Mouse (Mus musculus): ENCODE results near the gene Cacnb4. TPM values are rescaled to one million over a fixed set of nuclear protein-coding genes. Genes with fewer than 3 reads are reported as not detected.

Gene Cacnb4
- polyA plus RNA-seq, 1 experiment from 2014 or later, result 1.0 TPM

- H3K4me1 ChIP-seq (replicated peaks), result 0 out of 2 replicates have a peak, but pooled peaks cover 2% of the 10 kb centered on the region
- no peak overlapping the region for H3K4me3 ChIP-seq
- 54% methylated on average over 8 of the region's 8 CpGs for WGBS
- no peak overlapping the region for H3K27ac ChIP-seq
- no peaks in the 10 kb centered on the region for H3K27me3 ChIP-seq
- H3K4me2 ChIP-seq, result no peak overlapping the region
- no peak for ATAC-seq (replicated peaks; ENCODE audit: insufficient number of reproducible peaks, insufficient read depth, low FRiP score, low read depth)
- no peak overlapping the region for H3K9ac ChIP-seq
- no peaks in the 10 kb centered on the region for H3K9me3 ChIP-seq (replicated peaks)
- no peaks in the 10 kb centered on the region for H3K36me3 ChIP-seq
These were observed 29.2 kb downstream of the Cacnb4 start for GRCm38 (mm10) chr2:52647255-52647998.

GRCm38 (mm10) chr2:52643657-52644056 lies 33.0 kb downstream of the Cacnb4 start:
- H3K36me3 ChIP-seq, result no peaks in the 10 kb centered on the region
- H3K4me1 ChIP-seq (replicated peaks), result 0 out of 2 replicates have a peak, but pooled peaks cover 2% of the 10 kb centered on the region
- ATAC-seq (replicated peaks; ENCODE audit: insufficient number of reproducible peaks, insufficient read depth, low FRiP score, low read depth), result no peak
- H3K9me3 ChIP-seq (replicated peaks), result no peaks in the 10 kb centered on the region
- H3K9ac ChIP-seq, result no peak overlapping the region
- no peak overlapping the region for H3K27ac ChIP-seq
- 52% methylated on average over 6 of the region's 6 CpGs for WGBS
- no peak overlapping the region for H3K4me2 ChIP-seq
- H3K4me3 ChIP-seq, result no peak overlapping the region
- no peaks in the 10 kb centered on the region for H3K27me3 ChIP-seq

GRCm38 (mm10) chr2:52639530-52639875 lies 37.1 kb downstream of the Cacnb4 start:
- 51% methylated on average over 4 of the region's 4 CpGs for WGBS
- H3K4me2 ChIP-seq, result no peak overlapping the region
- no peak overlapping the region for H3K4me3 ChIP-seq
- no peaks in the 10 kb centered on the region for H3K9me3 ChIP-seq (replicated peaks)
- no peaks in the 10 kb centered on the region for H3K27me3 ChIP-seq
- no peak overlapping the region for H3K9ac ChIP-seq
- H3K36me3 ChIP-seq, result no peaks in the 10 kb centered on the region
- no peak overlapping the region for H3K27ac ChIP-seq
- no peak for ATAC-seq (replicated peaks; ENCODE audit: insufficient number of reproducible peaks, insufficient read depth, low FRiP score, low read depth)
- H3K4me1 ChIP-seq (replicated peaks), result 0 out of 2 replicates have a peak, but pooled peaks cover 5% of the 10 kb centered on the region

GRCm38 (mm10) chr2:52638857-52639529 lies 37.6 kb downstream of the Cacnb4 start:
- H3K36me3 ChIP-seq, result no peaks in the 10 kb centered on the region
- H3K4me1 ChIP-seq (replicated peaks), result 0 out of 2 replicates have a peak, but pooled peaks cover 5% of the 10 kb centered on the region
- H3K27ac ChIP-seq, result no peak overlapping the region
- H3K9ac ChIP-seq, result no peak overlapping the region
- WGBS, result 64% methylated on average over 6 of the region's 6 CpGs
- ATAC-seq (replicated peaks; ENCODE audit: insufficient number of reproducible peaks, insufficient read depth, low FRiP score, low read depth), result no peak
- no peaks in the 10 kb centered on the region for H3K9me3 ChIP-seq (replicated peaks)
- no peak overlapping the region for H3K4me3 ChIP-seq
- H3K4me2 ChIP-seq, result no peak overlapping the region
- no peaks in the 10 kb centered on the region for H3K27me3 ChIP-seq

GRCm38 (mm10) chr2:52638226-52638625 lies 38.4 kb downstream of the Cacnb4 start:
- H3K4me1 ChIP-seq (replicated peaks), result 0 out of 2 replicates have a peak, but pooled peaks cover 5% of the 10 kb centered on the region
- no peak for ATAC-seq (replicated peaks; ENCODE audit: insufficient number of reproducible peaks, insufficient read depth, low FRiP score, low read depth)
- no peaks in the 10 kb centered on the region for H3K36me3 ChIP-seq
- no peak overlapping the region for H3K27ac ChIP-seq
- no peak overlapping the region for H3K4me2 ChIP-seq
- no peak overlapping the region for H3K9ac ChIP-seq
- no peaks in the 10 kb centered on the region for H3K27me3 ChIP-seq
- 19% methylated on average over 4 of the region's 4 CpGs for WGBS
- H3K4me3 ChIP-seq, result no peak overlapping the region
- no peaks in the 10 kb centered on the region for H3K9me3 ChIP-seq (replicated peaks)

GRCm38 (mm10) chr2:52636051-52636450 lies 40.6 kb downstream of the Cacnb4 start:
- Histone ChIP-seq H3K4me2 (no peak overlapping the region), H3K27me3 (no peaks in the 10 kb centered on the region), H3K36me3 (no peaks in the 10 kb centered on the region), H3K4me1 (replicated peaks) (0 out of 2 replicates have a peak, but pooled peaks cover 7% of the 10 kb centered on the region), H3K27ac (no peak overlapping the region), H3K9me3 (replicated peaks) (no peaks in the 10 kb centered on the region), H3K9ac (no peak overlapping the region), H3K4me3 (no peak overlapping the region)
- 66% methylated on average over 5 of the region's 5 CpGs for WGBS
- ATAC-seq (replicated peaks; ENCODE audit: insufficient number of reproducible peaks, insufficient read depth, low FRiP score, low read depth), result no peak

- no peak for ATAC-seq (replicated peaks; ENCODE audit: insufficient number of reproducible peaks, insufficient read depth, low FRiP score, low read depth)
- Histone ChIP-seq H3K9ac (no peak overlapping the region), H3K27me3 (no peaks in the 10 kb centered on the region), H3K4me1 (replicated peaks) (0 out of 2 replicates have a peak, but pooled peaks cover 7% of the 10 kb centered on the region), H3K36me3 (no peaks in the 10 kb centered on the region), H3K27ac (no peak overlapping the region), H3K4me2 (no peak overlapping the region), H3K9me3 (replicated peaks) (no peaks in the 10 kb centered on the region), H3K4me3 (no peak overlapping the region)
- 35% methylated on average over 4 of the region's 4 CpGs for WGBS
These were observed 41.3 kb downstream of the Cacnb4 start for GRCm38 (mm10) chr2:52635358-52635757.

- ATAC-seq (replicated peaks; ENCODE audit: insufficient number of reproducible peaks, insufficient read depth, low FRiP score, low read depth), result no peak
- no peaks in the 10 kb centered on the region for H3K9me3 ChIP-seq (replicated peaks)
- no peaks in the 10 kb centered on the region for H3K36me3 ChIP-seq
- 11% methylated on average over 7 of the region's 7 CpGs for WGBS
- no peak overlapping the region for H3K9ac ChIP-seq
- H3K4me1 ChIP-seq (replicated peaks), result 0 out of 2 replicates have a peak, but pooled peaks cover 2% of the 10 kb centered on the region
- H3K27ac ChIP-seq, result no peak overlapping the region
- H3K27me3 ChIP-seq, result no peaks in the 10 kb centered on the region
- H3K4me3 ChIP-seq, result no peak overlapping the region
- H3K4me2 ChIP-seq, result no peak overlapping the region
These were observed 43.8 kb downstream of the Cacnb4 start for GRCm38 (mm10) chr2:52632880-52633279.

- no peak overlapping the region for H3K9ac ChIP-seq
- no peaks in the 10 kb centered on the region for H3K27me3 ChIP-seq
- no peaks in the 10 kb centered on the region for H3K9me3 ChIP-seq (replicated peaks)
- H3K4me1 ChIP-seq (replicated peaks), result peaks cover 17% of the 10 kb centered on the region
- no peaks in the 10 kb centered on the region for H3K36me3 ChIP-seq
- no peak for ATAC-seq (replicated peaks; ENCODE audit: insufficient number of reproducible peaks, insufficient read depth, low FRiP score, low read depth)
- H3K27ac ChIP-seq, result no peak overlapping the region
- H3K4me2 ChIP-seq, result no peak overlapping the region
- WGBS, result 49% methylated on average over 4 of the region's 4 CpGs
- H3K4me3 ChIP-seq, result no peak overlapping the region
These were observed 48.4 kb downstream of the Cacnb4 start for GRCm38 (mm10) chr2:52628186-52628585.

- Histone ChIP-seq H3K27ac (no peak overlapping the region), H3K9me3 (replicated peaks) (no peaks in the 10 kb centered on the region), H3K36me3 (no peaks in the 10 kb centered on the region), H3K27me3 (no peaks in the 10 kb centered on the region), H3K4me2 (no peak overlapping the region), H3K4me1 (replicated peaks) (peaks cover 18% of the 10 kb centered on the region), H3K4me3 (no peak overlapping the region), H3K9ac (no peak overlapping the region)
- WGBS, result 80% methylated on average over 3 of the region's 3 CpGs
- ATAC-seq (replicated peaks; ENCODE audit: insufficient number of reproducible peaks, insufficient read depth, low FRiP score, low read depth), result no peak
These were observed 50.4 kb downstream of the Cacnb4 start for GRCm38 (mm10) chr2:52626266-52626665.

GRCm38 (mm10) chr2:52625731-52626130 lies 50.9 kb downstream of the Cacnb4 start:
- Histone ChIP-seq H3K4me1 (replicated peaks) (peaks cover 18% of the 10 kb centered on the region), H3K27me3 (no peaks in the 10 kb centered on the region), H3K27ac (no peak overlapping the region), H3K36me3 (no peaks in the 10 kb centered on the region), H3K4me3 (no peak overlapping the region), H3K9me3 (replicated peaks) (no peaks in the 10 kb centered on the region), H3K9ac (no peak overlapping the region), H3K4me2 (no peak overlapping the region)
- WGBS, result 90% methylated on average over 6 of the region's 6 CpGs
- no peak for ATAC-seq (replicated peaks; ENCODE audit: insufficient number of reproducible peaks, insufficient read depth, low FRiP score, low read depth)

Data from heart, embryonic 15.5 days (tissue).